Mouse (Mus musculus) thymus, postnatal 14 days (tissue): ENCODE measurements at regions not wholly inside any gene's neighbourhood (a gene's known extent, or its start where the extent isn't known, plus 50 kb on each side); places are given as distances from the start of the nearest gene placed in this dataset.

ENCODE experiments used
- DNase-seq: peaks from one replicate; pipeline ENCODE4 v3.0.0; 2021

DNA sequence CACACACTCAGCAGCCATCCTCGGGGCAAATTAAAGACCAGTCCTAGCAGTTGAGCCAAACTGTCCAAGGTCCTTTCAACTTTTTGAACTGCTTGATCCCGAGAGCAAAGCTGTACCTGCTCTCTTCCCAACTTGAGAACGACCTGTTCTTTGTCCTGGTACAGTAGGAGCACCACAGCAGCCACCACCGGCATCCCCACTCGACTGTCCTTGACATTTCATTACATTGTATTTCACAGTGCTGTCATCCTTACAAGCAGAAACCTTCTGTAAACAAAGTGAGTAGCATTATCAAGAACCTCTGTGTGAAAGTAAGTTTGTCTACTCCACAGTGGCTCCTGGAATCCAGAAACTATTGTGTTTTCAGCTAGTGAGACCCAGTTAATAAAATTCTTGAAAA lies 240.2 kb upstream of the Zfp462 start:
- DNase-seq, result no peak

DNA sequence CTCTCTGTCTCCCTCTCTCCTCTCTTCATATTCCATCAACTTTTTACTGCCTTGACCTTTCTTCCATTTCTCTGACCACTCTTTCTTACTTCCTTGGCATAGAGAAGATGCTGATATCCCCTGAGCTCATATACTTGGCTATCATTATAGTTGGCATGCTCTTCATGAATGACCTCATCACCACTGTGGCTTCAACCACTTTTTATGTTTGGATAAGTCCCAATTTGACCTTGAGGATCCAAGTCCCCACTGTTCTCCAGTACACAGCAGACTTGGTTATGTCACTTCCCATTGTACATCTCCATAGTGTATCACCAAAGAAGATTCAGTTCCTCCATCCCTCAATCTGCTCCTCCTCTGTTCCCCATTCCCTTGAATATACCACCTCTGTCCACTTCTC lies 235.1 kb upstream of the Zfp462 start:
- DNase-seq, result no peak

DNA sequence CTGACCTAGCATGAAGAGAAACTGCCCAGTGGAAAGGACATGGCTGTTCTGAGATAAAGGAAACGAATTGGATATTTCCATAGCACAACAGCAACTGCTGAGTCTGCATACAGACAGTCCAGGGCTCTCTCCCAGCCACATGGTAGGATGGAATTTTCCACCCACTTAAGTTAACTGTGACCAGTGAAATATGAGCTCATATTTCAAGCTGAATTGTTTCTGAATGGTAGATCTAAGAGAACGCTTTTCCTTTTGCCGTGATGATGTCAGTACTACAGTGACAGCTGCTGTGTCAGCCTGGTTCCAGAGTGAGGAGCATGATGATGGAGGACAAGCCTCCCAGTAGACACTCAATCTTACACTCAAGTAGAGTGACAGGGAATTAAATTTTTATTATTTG lies 231.9 kb upstream of the Zfp462 start:
- DNase-seq, result no peak

DNA sequence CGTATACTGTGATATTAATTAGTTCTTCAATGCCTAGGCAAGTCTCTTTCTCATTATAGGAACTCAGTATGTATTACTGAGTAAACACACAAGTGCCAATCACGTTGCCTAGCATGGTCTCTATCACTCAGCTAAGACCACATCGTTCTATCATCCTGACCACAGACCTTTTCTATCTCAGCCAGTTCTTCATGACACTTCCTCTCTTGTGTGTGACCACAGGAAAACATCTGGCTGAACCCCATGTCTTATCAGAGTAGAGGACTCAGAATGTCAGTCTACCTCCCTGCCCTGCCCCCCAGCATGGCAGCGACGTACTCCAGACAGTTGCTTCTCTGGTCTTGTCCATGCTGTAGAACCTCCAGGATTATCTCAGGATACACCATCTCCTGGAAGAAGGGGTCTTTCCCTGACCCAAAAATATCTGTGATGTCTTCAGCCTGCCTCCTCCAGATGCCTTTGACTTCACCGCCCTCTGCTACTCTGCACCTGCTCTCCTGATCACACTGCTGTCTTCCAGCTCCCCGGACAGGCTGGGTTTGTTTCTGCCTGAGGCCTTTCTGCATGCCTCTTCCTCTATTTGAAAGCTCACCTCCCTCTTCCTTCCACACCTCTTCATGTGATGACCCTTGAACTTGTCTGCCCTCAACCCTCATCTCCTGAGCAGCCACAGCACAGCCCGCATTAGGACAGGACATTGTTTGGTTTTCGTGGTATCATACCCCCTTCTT lies 230.1 kb upstream of the Zfp462 start:
- DNase-seq, result no peak

DNA sequence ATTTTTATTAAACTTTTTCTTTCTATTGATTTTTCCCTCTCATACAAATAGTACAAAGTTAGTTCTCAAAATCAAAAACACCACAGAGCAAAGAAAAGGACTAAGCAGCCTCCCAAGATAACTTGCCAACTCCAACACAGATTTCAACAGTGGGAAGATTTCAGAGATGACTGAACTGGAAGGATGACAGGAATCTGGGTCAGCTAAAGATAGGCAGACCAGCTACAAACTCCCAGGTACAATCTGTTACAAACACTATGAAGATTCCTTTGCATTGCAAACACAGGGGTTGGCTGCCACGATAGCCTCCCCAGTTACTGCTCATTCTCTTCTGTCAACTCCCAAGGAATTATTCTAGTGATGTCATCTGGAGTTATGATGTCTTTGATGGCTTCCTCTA lies 226.8 kb upstream of the Zfp462 start:
- no peak for DNase-seq

DNA sequence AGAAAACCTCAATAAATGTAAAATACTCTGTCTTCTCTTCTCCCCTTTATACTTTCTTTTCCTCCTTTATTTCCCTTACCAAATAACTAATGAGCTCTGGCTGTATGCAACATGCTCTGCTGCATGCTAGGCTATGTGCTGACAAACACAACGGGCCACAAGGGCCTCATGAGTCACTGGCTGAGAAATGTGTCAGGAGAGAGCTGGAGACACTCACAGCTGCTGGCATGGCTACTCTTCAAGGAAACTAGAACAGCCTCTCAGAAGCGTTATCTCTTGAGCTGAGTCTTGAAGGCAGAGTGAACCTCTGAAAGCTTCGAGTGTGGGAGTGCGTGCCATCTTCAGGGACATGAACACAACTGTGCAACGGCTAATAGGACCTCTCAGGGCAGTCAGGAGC lies 205.8 kb upstream of the Zfp462 start:
- DNase-seq, result no peak

DNA sequence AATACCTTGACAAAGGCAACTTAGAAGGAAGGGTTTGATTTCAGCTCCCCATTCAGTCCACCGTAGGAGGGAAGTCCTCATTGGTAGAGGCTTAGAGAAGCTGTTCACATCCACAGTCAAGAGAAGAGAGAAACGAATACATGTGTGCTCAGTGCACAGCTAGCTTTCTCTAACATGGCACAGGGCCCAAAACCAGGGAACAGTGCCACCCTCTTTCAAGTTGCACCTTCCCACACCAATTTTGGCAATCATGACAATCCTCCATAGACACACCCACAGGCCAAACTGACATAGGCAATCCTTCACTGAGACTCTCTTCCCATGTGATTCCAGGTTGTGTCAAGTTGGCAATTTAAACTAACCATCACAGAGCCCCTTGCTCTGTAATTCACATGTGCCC lies 193.4 kb upstream of the Zfp462 start:
- DNase-seq, result no peak

DNA sequence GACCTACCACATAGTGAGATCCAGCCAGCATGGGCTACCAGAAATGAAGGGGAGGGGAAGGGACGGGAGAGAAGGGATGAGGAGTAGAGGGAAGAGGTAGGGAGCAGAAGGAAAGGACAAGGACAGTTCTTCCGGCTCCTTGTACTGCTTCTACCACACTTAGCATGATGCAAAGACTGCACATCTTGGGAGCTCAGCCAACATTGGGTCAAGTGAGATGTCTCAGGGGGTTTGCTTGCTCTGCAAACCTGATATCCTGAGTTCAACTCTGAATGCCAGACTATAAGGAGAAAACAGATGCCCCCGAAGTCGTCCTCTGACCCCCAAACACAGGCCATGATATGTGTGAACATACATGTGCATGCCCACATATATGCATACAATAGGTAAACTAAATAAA lies 188.4 kb upstream of the Zfp462 start:
- no peak for DNase-seq

DNA sequence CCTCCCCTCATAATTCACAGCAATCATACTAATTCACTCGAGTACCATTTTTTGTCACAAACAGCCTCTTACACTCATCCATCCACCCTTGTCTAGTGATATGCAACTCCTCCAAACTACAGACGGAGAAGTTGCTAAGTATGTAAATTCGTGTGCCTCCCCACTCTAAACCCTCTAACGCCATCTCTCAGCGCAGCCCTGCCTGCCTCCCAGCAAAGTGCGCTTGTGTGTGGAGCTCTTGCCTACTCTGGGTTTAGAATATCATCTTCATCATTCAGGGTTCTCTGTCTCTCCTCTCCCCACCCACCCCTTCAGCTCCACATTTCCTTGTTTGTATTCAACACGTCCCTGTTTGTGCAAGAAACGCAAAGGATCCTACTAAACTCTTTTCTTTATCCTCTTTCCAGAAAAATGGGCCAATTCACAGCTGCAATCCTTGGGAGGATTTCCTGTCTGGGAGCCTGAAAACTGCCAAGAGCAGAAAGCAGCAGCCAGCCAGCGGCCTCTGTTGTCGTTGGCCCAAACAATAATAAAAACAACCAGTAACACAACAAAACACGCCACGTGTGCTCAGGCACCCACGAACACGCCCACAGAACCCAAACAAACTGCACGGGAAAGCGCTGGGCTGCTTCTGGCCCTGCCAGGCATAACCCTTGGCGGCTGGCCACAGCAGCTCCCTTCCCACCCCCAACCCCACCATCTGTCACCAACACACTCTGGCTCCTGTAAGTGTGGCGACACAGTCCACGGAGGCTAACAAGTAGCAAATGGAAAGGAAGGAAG lies 186.9 kb upstream of the Zfp462 start:
- no peak for DNase-seq

DNA sequence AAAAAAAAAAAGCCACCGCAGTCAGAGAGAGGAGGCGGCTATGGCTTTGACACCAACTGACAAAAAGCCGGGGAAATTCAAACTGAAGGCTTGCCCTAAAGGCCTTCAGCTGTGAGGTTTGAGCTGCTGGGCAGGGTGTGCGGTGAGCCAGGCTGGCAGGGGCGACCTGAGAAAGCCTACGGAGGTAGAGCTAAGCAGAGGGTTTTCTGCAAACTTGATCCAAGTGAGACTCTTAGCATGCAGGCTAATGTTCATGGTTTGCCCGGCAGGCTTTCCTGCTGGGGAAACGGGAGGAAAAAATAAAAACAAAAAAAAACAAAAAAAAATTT lies 186.4 kb upstream of the Zfp462 start:
- DNase-seq, result no peak

DNA sequence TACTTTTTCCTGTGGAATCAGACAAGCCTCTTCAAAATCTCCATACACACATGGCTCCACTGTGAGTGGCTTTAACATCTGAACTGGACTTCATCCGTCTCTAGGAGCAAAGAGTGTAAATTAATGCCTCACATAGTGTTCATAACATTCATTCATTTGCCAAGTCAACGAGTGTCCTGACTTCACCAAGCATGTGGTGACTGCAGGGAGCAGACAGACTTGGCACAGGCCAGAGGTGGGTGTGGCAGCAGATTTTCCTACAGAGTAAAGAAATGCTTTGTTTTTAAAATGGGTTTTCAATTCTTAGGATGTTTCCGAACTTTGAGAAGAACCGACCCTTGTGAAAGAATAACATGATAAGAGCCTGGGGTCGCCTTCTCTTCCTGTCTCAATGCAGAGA lies 183.6 kb upstream of the Zfp462 start:
- DNase-seq, result no peak

DNA sequence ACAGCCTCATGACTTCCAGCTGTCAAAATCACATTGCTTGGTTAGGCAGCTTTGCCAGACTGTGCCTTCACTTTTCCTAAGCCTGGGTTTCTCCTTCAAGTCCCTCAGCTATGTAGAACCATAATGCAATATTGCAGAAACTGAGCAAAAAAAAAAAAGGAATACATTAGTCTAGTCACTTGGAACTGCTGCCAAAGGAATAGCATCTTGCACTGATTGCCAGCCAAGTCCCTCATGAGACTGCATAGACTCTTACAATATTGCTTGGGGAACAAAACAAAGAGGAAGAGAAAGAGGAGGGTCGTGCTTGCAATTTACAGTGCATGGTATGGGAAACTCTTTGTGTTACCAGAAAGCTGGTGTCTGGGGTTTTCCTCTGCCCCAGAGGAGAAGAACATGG lies 179.8 kb upstream of the Zfp462 start:
- DNase-seq, result no peak

DNA sequence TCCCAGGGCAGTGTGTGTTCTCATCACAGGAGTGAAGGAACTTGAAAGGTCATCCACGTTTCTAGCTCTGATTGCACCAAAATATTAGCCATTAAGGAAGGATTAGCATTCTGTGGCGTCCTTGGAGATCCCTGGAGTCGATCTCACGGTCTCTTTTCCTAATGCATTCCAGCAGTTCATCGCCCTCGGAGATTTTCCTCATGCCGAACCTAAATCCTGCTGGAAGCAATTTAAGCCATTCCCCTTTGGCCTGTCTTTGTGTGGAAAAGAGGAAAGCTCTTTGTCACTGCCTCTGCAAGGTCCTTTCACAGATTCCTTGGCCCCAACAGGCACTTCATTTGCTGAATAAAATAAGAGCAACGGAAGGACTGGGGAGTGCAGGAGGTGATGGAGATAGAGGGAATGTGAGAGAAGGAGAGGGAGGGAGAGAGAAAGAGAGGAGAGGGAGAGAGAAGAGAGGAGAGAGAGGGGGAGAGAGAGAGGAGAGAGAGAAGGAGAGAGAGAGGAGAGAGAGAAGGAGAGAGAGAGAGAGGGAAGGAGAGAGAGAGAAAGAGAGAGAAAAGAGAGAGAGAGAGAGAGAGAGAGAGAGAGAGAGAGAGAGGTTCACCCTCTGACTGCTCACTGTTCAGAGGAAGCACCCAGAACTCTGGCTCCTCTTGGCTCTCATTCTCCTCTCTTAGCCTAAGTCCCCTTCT lies 177.2 kb upstream of the Zfp462 start:
- no peak for DNase-seq

DNA sequence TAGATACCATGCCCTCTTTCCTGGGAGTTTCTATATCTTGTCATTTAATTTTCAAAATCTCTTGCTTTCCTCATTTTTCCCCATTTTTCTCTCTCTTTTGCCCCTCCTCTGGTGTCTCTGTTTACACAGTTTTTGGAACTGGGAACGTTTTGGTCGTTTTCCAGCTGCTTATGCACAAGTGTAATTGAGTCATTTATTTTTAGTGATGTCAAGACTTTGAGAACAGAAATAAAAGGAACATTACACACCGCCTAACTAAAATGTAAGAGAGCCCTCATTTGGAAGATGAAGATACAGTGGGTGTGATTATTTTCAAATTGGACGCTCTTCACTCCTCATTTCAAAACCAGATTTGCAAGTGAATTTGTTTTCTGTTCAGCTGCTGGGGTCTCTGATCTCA lies 176.0 kb upstream of the Zfp462 start:
- DNase-seq, result no peak

DNA sequence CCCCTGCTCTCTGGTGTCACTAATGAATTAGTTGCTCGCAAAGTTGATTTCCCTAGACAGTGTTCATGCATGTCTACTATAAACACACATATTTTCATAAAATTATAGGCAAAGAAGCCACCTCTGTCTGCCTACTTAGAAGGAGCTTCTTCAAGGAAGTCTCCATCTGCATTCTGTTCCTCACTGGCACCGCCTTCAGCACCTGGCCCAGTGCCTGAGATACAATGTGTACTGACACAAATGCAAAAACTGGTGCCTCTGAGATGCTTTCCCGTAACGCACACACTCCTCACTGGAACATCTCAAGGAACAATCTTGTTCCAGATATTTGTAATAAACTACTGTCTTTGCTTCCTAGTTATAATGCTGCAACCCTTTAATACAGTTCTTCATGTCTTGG lies 170.8 kb upstream of the Zfp462 start:
- DNase-seq, result no peak

DNA sequence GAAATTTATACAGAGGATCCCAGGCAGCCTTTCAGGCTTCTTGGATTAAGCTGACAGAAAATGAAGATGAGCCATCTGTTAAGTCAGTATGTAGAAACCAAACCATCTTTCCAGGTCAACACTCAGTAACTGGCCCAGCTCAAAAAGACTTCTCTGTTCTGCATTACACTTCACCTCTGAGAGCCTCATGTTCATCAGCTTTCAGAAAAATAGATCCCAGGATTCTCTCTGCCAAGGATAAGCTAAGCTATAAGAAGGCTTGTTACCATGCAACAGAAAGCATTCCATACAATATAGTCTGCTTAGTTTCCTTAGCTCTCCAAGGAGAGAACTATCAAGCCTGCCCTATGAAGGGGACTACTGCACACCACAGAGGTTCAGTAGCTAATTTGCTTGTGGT lies 170.1 kb upstream of the Zfp462 start:
- no peak for DNase-seq

DNA sequence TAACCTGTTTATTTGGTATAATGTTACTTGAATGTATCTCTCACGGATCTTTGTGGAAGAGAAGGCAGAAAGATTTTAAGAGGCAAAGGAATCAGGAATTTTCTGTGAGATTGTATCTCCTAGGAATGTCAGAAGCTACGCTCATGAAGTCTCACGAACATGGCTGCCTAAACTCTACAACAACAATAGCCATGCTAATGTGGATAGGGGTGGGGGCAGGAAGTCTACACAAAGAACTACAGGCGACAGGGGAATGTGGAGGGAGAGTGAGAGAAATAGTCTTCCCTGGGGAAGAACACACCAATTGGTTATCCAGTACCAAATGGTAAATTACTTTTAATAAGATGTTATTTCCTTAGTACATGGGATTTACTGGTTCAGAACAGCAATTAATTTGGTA lies 164.3 kb upstream of the Zfp462 start:
- DNase-seq, result no peak

DNA sequence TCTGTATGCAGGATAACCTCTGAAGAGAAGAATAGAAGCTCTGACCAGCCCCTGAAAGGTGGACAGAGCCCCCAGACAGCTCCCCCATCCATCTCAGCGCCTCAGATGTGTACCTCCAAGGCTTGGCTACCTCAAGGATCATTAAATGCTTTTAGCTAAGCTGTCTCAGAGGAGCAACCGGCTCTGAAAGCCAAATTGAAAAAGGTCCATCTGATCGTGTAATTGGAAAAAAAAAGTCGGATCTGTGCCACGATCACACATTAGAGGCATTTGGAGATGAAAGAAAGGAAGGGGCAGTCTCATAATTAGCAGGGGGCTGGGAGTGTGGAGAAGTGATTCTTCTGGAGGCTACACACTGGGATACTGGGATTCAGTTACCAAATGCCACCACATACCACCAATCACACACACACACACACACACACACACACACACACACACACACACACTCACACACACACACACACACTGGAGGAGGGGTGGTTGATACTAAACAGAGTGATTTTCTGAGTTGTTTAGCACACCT lies 153.6 kb upstream of the Zfp462 start:
- DNase-seq, result no peak

DNA sequence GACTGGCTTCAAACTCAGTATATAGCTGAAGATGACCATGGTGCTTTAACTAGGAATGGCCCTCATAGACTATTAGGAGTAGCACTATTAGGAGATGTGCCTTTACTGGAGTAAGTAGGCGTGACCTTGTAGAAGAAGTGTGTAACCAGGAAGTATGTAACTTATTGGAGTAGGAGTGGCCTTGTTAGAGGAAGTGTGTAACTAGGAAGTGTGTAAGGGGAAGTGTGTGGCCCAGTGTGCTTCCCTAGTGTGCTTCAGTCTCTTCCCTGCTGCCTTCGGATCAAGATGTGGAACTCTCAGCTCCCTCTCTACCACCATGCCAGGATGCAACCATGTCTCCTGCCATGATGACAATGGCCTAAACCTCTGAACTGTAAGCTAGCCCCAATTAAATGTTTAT lies 151.0 kb upstream of the Zfp462 start:
- DNase-seq, result no peak

DNA sequence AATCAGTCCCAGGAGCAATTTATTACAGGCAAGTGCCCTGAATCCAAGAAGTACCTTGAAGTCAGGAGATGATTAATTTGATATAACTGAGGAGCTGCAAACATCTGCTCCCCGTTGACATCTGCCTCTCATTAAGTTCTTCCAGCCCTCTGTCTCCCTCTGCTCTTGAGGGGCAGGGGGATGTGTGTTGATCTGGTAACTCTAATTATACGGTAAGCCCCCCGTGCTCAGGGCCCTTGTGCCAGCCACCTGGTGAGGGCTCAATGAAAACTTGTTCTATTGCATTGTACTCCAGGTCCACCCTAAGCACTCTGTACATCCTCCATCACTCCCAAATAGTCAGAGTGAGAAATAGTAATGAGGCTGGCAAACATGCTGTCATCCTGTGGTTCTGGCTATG lies 149.6 kb upstream of the Zfp462 start:
- no peak for DNase-seq

DNA sequence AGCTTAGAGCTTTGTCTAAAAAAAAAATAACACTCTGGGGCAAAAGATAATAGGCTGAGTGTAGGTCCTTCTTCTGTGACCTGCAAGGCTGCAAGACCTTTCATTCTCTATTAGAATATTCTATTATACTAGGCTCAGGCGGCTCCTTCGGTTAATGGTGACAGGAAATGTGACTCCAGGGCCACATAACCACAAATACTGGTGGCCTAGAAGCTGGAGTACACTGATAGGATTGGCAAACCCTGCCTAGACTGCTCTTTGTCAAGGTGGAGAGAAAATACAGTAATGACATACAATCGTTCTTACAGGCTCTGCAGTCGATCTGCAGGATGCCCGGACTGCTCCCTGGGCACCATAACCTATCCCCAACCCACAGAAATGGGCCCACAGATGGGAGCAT lies 146.3 kb upstream of the Zfp462 start:
- no peak for DNase-seq

DNA sequence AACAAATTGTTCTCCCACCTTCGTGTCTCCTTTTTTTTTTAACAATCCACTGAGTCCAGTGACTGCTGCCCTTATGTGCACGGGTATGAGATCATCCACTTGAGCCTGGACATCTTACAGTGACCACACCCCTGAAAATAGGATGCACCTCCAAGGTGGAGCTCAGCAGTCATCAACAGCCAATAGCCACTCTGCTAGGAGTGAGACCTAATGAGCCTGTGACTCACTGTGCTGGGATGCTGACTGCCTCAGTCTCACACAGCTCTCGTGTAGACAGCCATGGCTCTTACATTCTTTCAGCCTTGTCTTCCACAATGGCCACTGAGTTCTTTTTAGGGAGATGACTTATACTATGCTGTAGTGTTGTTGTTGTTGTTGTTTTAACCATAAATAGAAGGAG lies 133.7 kb upstream of the Zfp462 start:
- no peak for DNase-seq

DNA sequence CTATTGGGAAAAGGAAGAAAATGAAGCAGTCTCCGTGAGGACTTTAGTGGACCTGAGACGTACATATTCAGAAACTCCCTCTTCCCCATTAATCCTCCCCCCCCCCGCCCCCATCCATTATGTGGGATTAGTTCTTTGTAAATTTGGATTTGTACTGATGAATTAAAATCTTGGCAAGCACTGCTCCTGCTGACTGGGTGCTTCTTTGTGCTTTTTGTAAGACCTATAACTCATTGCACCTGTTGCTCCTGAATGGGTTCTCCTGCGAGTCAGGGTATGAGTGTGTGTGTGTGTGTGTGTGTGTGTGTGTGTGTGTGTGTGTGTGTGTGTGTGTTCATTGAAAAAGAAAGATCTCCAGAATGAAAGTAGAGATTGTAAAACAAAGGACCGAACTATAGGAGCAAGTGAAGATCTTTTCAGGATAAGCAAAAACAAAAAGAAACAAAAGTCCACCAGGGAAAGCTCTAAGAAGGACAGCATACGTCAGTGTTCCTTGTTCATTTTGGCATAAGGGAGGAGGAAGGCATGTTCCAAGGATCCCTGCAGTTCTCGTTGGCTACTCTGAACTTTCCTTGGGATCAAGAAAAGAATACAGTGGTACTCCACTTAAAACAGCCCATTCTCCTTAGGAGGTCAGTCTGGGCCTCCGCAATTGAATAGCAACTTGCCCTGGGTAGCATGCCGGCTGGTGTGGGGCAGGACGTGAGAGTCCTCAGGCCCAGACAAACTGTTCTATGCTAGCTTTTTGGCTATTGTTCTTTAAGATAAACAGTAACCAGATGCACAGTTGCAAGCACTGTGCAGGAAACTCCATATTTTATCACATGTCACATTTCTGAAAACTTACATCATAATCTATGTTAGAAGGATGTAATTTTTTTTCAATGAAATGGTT lies 131.9 kb upstream of the Zfp462 start:
- DNase-seq, result no peak
